Mouse (Mus musculus) embryonic stem cell, embryonic (primary cell): Measurements from ENCODE around the gene Snai1.

Experiments
- CTCF ChIA-PET, 4 experiments: fragments of 300-600 bp in 2 of 4; fragments of 350-600 bp in 2 of 4; sonication (Branson Sonifier 250); formaldehyde crosslinking; loops; one replicate each; lab custom pipeline; 2022; ENCODE audit warnings: inconsistent platforms in 2 of 4; lab: Charles Lee
- POLR2A ChIA-PET, 4 experiments: fragments of 300-600 bp in 2 of 4; fragments of 350-600 bp in 2 of 4; sonication (Branson Sonifier 250); formaldehyde crosslinking; loops; one replicate each; lab custom pipeline; 2022; ENCODE audit warnings: antibody characterized with exemption in 4 of 4, inconsistent platforms in 1 of 4; lab: Charles Lee

The Snai1 gene

GRCm38 (mm10) chr2:167540477-167541110 lies 2.6 kb downstream of the Snai1 start:
- CTCF ChIA-PET = interaction anchor here (0.5 to 8.3 kb wide), 15 partner anchors 8 to 614 kb away, joined by 3 to 106 read pairs (median 4); no protein-coding TSS in a partner anchor
- POLR2A ChIA-PET = interaction anchor here (0.6 to 5.6 kb wide), 32 partner anchors 8 to 1518 kb away, joined by 3 to 33 read pairs (median 4); partner anchors contain the start of gene Ube2v1 (in 1 of the 4)

- ChIA-PET CTCF (interaction anchor here in 3 of 4 experiments (0.7 to 8.3 kb wide), 5 partner anchors 9 to 138 kb away, joined by 4 to 106 read pairs (median 5); no protein-coding TSS in a partner anchor), POLR2A (interaction anchor here in 3 of 4 experiments (0.9 to 5.6 kb wide), 7 partner anchors 11 to 64 kb away, joined by 3 to 33 read pairs (median 6); no protein-coding TSS in a partner anchor)
Measured at GRCm38 (mm10) chr2:167541324-167541723, 3.3 kb downstream of the Snai1 start.

GRCm38 (mm10) chr2:167541761-167542160 lies 3.8 kb downstream of the Snai1 start:
- CTCF ChIA-PET = interaction anchor here in 2 of 4 experiments (1.0 to 1.9 kb wide), 3 partner anchors 10 to 63 kb away, joined by 4 to 5 read pairs (median 4); no protein-coding TSS in a partner anchor
- POLR2A ChIA-PET = interaction anchor here in 2 of 4 experiments (1.3 to 5.6 kb wide), 6 partner anchors 12 to 63 kb away, joined by 3 to 33 read pairs (median 7); no protein-coding TSS in a partner anchor

GRCm38 (mm10) chr2:167542361-167542760 lies 4.4 kb downstream of the Snai1 start:
- ChIA-PET POLR2A (interaction anchor here in 3 of 4 experiments (0.6 to 2.1 kb wide), 12 partner anchors 10 to 665 kb away, joined by 3 to 6 read pairs (median 3); no protein-coding TSS in a partner anchor), CTCF (interaction anchor here in 2 of 4 experiments (0.5 to 1.7 kb wide), 2 partner anchors 12 to 14 kb away, joined by 4 to 5 read pairs; no protein-coding TSS in a partner anchor)

GRCm38 (mm10) chr2:167543121-167544003 lies 5.4 kb downstream of the Snai1 start:
- POLR2A ChIA-PET = interaction anchor here in 3 of 4 experiments (0.7 to 2.1 kb wide), 16 partner anchors 11 to 1255 kb away, joined by 3 to 5 read pairs (median 3); no protein-coding TSS in a partner anchor

GRCm38 (mm10) chr2:167544004-167544356 lies 6.0 kb downstream of the Snai1 start:
- POLR2A ChIA-PET = interaction anchor here in 3 of 4 experiments (0.5 to 1.4 kb wide), 7 partner anchors 10 to 62 kb away, joined by 3 to 5 read pairs (median 3); no protein-coding TSS in a partner anchor
- CTCF ChIA-PET = interaction anchor here in 2 of 4 experiments (1.0 to 1.6 kb wide), 3 partner anchors 9 to 137 kb away, joined by 3 to 7 read pairs (median 4); no protein-coding TSS in a partner anchor

More at GRCm38 (mm10) chr2:167543121-167544003, 5.4 kb downstream of the Snai1 start:
- CTCF ChIA-PET = interaction anchor here (0.5 to 1.7 kb wide), 7 partner anchors 8 to 137 kb away, joined by 3 to 7 read pairs (median 4); no protein-coding TSS in a partner anchor

- POLR2A ChIA-PET = interaction anchor here in 3 of 4 experiments (0.5 to 1.4 kb wide), 6 partner anchors 10 to 42 kb away, joined by 3 to 5 read pairs (median 3); no protein-coding TSS in a partner anchor
- CTCF ChIA-PET = interaction anchor here in 2 of 4 experiments (1.0 to 1.6 kb wide), 3 partner anchors 9 to 136 kb away, joined by 3 to 7 read pairs (median 4); no protein-coding TSS in a partner anchor
Measured at GRCm38 (mm10) chr2:167544456-167544855, 6.5 kb downstream of the Snai1 start.

GRCm38 (mm10) chr2:167546447-167547195 lies 8.6 kb downstream of the Snai1 start:
- CTCF ChIA-PET = interaction anchor here (0.5 to 2.4 kb wide), 20 partner anchors 9 to 608 kb away, joined by 3 to 12 read pairs (median 5); partner anchors contain the start of gene Snai1 (in 3 of the 4)
- POLR2A ChIA-PET = interaction anchor here (0.5 to 2.8 kb wide), 41 partner anchors 8 to 776 kb away, joined by 3 to 39 read pairs (median 4); partner anchors contain the start of gene Snai1 (in 2 of the 4)

GRCm38 (mm10) chr2:167547444-167547843 lies 9.4 kb downstream of the Snai1 start:
- POLR2A ChIA-PET = interaction anchor here in 3 of 4 experiments (0.5 to 2.8 kb wide), 26 partner anchors 8 to 294 kb away, joined by 3 to 39 read pairs (median 4); partner anchors contain the start of gene Snai1 (in 2 of the 3)

GRCm38 (mm10) chr2:167548961-167549360 lies 11.0 kb downstream of the Snai1 start:
- POLR2A ChIA-PET = interaction anchor here in 3 of 4 experiments (0.6 to 2.9 kb wide), 14 partner anchors 9 to 1730 kb away, joined by 3 to 20 read pairs (median 3); partner anchors contain the start of gene Snai1 (in 3 of the 3)
- CTCF ChIA-PET = interaction anchor here in 3 of 4 experiments (0.5 to 1.7 kb wide), 6 partner anchors 11 to 731 kb away, joined by 3 to 12 read pairs (median 6); partner anchors contain the start of gene Snai1 (in 1 of the 3)

More at GRCm38 (mm10) chr2:167547444-167547843, 9.4 kb downstream of the Snai1 start:
- CTCF ChIA-PET = interaction anchor here in 3 of 4 experiments (0.6 to 2.4 kb wide), 10 partner anchors 9 to 398 kb away, joined by 3 to 12 read pairs (median 6); partner anchors contain the start of gene Snai1 (in 2 of the 3)

GRCm38 (mm10) chr2:167550341-167550854 lies 12.4 kb downstream of the Snai1 start:
- ChIA-PET CTCF (interaction anchor here in 2 of 4 experiments (0.8 to 1.3 kb wide), 3 partner anchors 18 to 354 kb away, joined by 3 read pairs; no protein-coding TSS in a partner anchor), POLR2A (interaction anchor here in 3 of 4 experiments (0.5 to 2.9 kb wide), 9 partner anchors 10 to 232 kb away, joined by 3 to 14 read pairs (median 4); partner anchors contain the start of gene Snai1 (in 2 of the 3))

GRCm38 (mm10) chr2:167551342-167551920 lies 13.4 kb downstream of the Snai1 start:
- ChIA-PET POLR2A (interaction anchor here in 2 of 4 experiments (2.0 to 2.4 kb wide), 2 partner anchors 12 to 13 kb away, joined by 7 to 14 read pairs; partner anchors contain the start of gene Snai1 (in 1 of the 2)), CTCF (interaction anchor here in 2 of 4 experiments (0.5 to 1.3 kb wide), 3 partner anchors 18 to 353 kb away, joined by 3 read pairs; no protein-coding TSS in a partner anchor)

GRCm38 (mm10) chr2:167552292-167552691 lies 14.3 kb downstream of the Snai1 start:
- POLR2A ChIA-PET = interaction anchor here in 1 of 4 experiments (1.3 kb wide), 1 partner anchor 14 kb away, joined by 9 read pairs; the partner anchor contains the start of gene Snai1
- CTCF ChIA-PET = interaction anchor here in 1 of 4 experiments (1.0 kb wide), 1 partner anchor 20 kb away, joined by 3 read pairs; no protein-coding TSS in a partner anchor

GRCm38 (mm10) chr2:167552927-167553402 lies 15.0 kb downstream of the Snai1 start:
- POLR2A ChIA-PET = interaction anchor here in 1 of 4 experiments (0.5 to 1.3 kb wide), 2 partner anchors 15 to 367 kb away, joined by 3 to 9 read pairs; partner anchors contain the start of gene Snai1
- CTCF ChIA-PET = interaction anchor here in 1 of 4 experiments (1.0 kb wide), 1 partner anchor 21 kb away, joined by 3 read pairs; no protein-coding TSS in a partner anchor

GRCm38 (mm10) chr2:167555766-167556165 lies 17.8 kb downstream of the Snai1 start:
- ChIA-PET POLR2A (interaction anchor here in 2 of 4 experiments (0.7 to 1.7 kb wide), 4 partner anchors 8 to 17 kb away, joined by 3 to 5 read pairs (median 4); no protein-coding TSS in a partner anchor), CTCF (no interaction called here)
